Mouse (Mus musculus): ENCODE measurements around the gene 1700010I14Rik.

1700010I14Rik gene

DNA sequence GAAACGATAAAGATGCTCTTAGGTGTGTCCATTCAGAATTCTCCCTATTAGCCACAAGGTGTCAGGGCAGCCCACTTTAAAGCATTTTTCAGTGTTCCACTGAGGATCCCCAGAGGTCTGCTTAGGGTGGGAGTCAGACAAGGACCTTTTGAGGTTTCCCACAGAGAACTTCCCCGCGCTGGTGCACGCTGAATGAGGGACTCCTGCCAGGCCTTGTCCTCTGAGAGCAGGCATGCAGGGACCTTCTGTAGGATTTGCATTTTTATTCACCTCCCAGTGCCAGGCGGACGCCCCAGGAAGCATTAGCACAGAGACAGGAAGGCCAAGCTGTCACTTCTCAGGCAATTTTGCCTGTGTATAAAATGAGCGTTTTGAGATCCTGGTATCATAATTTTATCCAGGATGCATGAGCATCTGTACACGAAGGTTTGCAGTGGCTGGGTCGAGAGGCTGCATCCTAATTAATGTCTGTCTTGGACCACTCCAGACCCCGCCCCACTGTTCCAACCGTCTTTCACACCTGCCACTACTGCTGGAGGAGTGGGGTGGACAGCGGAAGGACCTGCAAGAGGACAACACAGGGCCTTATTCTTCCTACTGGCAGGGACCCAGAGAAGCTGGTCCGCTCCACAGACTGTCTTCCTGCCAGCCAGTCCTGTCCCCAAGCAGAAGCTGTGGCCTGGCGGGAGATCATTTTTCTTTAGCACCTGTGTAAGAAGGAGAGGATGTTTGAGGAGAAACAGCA, 35.2 kb downstream of the 1700010I14Rik start:
- no peak for DNase-seq (ENCODE audit: low read depth, low spot score)

DNA sequence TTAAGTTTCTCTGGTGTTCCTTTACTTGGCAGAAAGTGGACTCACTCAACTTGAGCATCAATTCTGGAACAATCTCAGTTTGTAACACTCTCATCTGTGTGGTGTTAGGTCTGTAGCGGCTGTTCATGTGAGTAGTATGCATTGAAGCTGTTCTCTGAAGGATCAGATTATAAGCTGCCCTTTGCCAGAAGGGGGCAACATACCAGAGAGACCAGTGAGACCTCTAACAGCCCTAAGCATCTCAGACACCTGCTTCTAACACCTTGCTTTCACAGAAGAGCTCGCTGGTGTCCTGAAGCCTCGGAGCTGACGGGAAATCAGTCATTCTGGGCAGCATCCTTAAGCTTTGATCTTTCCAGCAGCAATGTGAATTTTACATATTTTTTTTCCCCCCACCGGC, 42.0 kb downstream of the 1700010I14Rik start:
- no peak for DNase-seq (ENCODE audit: low read depth, low spot score)

DNA sequence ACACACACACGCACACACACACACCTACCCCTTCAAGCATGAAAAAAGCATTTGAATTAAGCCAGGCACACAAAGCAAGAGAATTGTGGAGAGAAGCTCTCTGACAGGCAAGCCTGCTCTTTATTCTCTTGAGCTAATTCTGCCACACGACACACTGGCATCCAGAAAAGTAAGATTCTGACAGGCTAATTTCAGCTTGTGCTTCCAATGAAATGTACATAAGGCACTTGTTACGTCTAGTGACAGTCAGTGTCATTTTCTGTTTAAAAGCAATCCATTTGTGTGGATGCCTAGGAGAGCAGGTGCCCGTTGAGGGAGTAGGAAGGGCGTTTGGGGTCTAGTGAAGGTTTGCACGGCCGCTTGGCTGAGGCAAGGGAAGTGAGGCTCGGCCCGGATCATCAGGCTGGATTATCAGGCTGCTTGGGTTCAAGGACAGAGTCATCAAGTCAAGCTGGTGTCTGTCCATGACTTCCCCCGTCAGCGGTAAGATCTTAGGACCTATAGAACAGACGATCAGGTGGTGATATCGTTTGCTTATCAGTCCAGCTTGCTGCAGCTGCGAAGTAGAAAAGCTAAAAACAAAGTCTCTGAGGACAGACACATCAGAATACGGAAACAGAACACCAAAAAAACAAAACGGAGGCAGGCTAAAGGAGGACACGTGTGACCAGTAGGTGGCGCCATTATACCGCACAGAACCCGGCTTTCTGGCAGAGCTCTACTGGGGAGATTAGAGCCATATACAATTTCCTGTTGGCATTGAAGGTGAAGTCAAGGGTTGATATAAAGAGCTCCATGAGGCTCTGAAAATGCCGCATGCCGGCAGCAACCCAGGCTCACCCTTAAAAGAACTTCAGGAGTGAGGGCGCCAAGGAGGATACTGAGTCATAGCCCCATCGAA, 43.4 kb downstream of the 1700010I14Rik start:
- peak; percentile 84 for DNase-seq (ENCODE audit: low read depth, low spot score)

DNA sequence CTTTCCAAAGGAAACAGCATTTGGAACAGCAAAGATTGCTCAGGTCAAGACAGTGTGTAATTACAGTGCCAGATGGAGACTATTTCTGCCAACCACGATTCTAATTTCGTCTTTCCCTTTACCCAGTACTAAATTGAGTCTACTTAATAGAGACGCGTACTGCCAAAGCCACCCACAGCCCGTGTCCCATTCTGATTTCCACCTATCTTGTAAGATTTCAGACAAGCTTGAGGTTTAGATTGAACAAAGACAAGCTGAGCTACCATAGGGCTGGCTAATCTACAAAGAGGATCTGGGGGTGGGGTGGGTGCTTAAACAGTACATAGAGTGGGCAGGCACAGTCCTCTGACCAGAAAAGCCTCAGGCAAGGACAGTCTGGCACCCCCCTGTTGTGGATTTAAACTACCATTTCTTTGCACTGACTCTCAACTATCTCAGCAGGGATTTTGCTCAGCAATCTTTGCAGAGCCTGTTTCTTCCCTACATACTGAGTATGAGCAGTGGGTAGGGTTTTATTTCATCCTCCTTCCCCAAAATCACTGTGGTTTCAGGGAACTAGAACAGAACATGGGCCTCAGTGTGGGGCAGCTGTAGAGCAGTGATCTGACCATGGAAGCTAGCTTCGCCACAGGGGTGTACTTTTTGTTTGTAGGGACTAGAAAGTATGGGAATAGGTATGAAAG, 44.4 kb downstream of the 1700010I14Rik start:
- no peak for DNase-seq (ENCODE audit: low read depth, low spot score)

DNA sequence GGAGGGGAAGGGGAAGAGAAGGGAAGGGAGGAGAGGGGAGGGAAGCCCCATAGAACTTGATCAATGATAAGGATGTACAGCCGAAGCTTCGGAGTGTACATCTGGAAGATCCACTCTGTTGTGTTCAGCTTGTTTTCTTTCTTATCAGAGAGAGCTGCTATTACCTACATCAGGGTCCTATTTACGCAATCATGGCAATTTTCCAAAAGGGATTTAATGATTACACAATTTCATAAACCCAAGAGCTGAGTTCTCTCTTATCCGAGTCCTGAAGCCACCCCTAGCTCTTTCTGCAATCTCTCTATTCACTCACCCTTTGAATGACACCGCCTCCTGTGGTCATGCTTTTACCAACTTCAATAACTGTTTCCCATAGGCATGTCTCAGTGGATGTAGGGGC, 45.4 kb downstream of the 1700010I14Rik start:
- DNase-seq (ENCODE audit: low read depth, low spot score), result no peak

DNA sequence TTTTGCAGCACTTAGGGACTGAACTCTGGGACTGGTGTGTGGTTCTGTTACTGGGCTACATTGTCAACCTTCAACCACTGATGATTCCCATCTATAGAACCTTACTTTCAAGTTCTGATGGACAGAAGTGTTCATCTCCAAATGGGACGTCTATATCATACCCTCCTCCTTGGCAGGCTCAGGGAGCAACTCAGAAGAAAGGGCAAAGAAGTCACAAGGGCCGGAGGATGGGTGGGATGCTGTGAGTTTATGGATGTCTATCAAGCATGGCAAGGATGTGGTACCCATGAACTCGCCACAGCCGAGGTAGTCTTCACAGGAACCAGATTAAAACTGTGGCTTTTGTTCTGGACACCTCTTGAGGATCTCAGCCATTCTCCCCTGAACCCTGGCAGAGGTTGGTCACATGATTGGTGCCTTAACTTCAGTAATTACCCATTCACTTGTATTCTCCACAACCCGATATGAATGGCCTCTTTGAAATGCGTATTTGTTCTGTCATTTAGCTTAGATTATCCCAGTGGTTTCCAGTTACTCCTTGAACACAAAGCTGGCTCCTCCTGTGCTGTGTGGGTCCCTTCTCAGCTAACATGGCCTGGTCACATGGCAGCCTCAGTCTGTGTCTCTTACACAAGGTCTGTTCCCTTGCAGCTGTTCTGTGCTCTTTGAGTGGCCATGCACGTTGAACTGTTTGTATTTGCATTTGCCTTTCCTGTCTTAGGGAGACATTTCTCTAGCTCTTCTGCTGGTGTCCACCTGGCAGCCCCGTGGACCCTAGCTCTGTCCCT, 47.6 kb downstream of the 1700010I14Rik start:
- DNase-seq (ENCODE audit: low read depth, low spot score), result no peak

GRCm38 (mm10) chr17:9042723-9043122, 54.6 kb downstream of the 1700010I14Rik start:
- peak; percentile 46 for DNase-seq (ENCODE audit: low read depth, low spot score)

DNA sequence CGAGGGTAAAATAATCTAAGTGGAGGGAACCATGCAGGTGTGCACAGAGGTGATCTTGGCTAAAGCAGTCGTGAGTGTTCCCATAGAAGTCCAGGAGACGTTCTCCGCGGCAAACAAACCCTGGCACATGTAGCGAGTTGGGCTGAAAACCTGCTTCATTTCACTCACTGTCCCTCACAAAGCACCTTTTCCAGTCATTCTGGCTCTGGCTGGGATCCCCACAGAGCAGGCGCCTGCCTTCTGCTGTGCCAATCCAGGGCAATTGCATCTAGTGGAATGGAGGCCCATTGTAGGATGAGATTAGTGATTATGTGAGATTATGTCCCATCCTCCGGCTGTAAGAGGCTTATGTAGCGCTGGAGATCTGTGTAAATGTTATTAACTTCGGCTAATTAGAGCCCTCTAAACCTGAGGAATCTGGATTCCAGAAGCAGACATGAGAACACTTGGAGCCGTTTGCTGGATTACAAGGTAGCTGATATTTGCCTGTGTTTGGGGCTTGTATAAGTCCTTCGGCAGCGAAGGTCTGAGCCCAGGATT, 64.4 kb downstream of the 1700010I14Rik start:
- DNase-seq (ENCODE audit: low read depth, low spot score), result no peak

DNA sequence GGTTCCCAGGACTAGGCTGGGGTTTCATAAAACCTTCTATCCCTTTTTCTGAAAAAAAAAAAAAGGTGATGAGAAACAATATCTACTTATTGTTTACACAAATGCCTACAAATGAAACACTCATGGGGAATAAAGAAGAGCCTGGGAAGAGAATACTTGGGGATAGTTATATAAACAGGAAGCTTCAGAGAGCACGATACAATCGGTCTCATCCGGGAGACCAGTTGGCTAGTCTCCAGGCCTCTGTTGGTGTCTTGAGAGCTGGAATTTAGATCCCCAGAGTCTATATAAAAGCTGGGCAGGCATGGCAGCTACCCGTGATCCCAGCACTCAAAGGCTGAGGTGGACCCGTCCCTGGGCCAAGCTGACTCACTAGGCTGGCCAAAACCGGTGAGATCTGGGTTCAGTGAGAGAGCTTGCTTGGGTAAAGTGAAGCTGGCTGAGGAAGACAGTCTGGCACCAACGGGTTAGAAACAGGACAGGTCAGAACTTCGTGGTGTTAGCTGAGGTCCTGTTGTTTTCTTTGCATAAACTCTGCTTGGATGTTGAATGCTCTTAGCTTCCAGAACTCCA, 71.3 kb downstream of the 1700010I14Rik start:
- DNase-seq (ENCODE audit: low read depth, low spot score), result no peak
